Mouse (Mus musculus): ENCODE measurements at regions not wholly inside any gene's neighbourhood (a gene's known extent, or its start where the extent isn't known, plus 50 kb on each side); places are given as distances from the start of the nearest gene placed in this dataset.

- TF ChIP-seq GATA1 (IDR thresholded peaks at IDR 0.05; ENCODE audit: borderline replicate concordance, low read length) (no peak), FLI1 (IDR thresholded peaks at IDR 0.05; ENCODE audit: low read length) (no peak)
Measured at GRCm38 (mm10) chr17:13573036-13573435, 187.3 kb upstream of the Afdn start.

Measured in megakaryocyte, embryonic 14.5 days (primary cell).